Mouse (Mus musculus) kidney, postnatal 0 days (tissue): ENCODE measurements around the gene Cbx5. TPM values are rescaled to one million over a fixed set of nuclear protein-coding genes. Genes with fewer than 3 reads are reported as not detected.

Source experiments
- ATAC-seq: fragments of 200-750 bp; cut with Nextera tagmentation; replicated peaks from 2 replicates; pipeline ENCODE4 v1.8.0; 2017; ENCODE audit warnings: low read depth, moderate number of reproducible peaks, moderate TSS enrichment, moderate library complexity; ENCODE audit not compliant: low FRiP score
- DNase-seq: peaks from one replicate; pipeline ENCODE4 v3.0.0-alpha.2; 2016; ENCODE audit warnings: low spot score
- H3K27ac ChIP-seq: fragments of 300-500 bp; sonication (generic); 2 replicates; pipeline ENCODE4 v1.5.1; 2014; ENCODE audit warnings: mild to moderate bottlenecking
- H3K27me3 ChIP-seq: fragments of 300-500 bp; sonication (generic); 2 replicates; pipeline ENCODE4 v1.6.1; 2014; ENCODE audit warnings: low read length, mixed read lengths; ENCODE audit not compliant: insufficient read depth
- H3K36me3 ChIP-seq: fragments of 300-500 bp; sonication (generic); 2 replicates; pipeline ENCODE4 v1.6.1; 2014; ENCODE audit warnings: low read length, mixed read lengths; ENCODE audit not compliant: insufficient read depth
- H3K4me1 ChIP-seq: fragments of 300-500 bp; sonication (generic); replicated peaks from 2 replicates; pipeline ENCODE4 v1.6.1; 2014; ENCODE audit warnings: antibody characterized with exemption, low read length, mixed read lengths; ENCODE audit not compliant: insufficient read depth
- H3K4me2 ChIP-seq: fragments of 300-500 bp; sonication (generic); 2 replicates; pipeline ENCODE4 v1.6.1; 2014; ENCODE audit warnings: mild to moderate bottlenecking, low read length, moderate library complexity, mixed read lengths
- H3K4me3 ChIP-seq: fragments of 300-500 bp; sonication (generic); replicated peaks from 2 replicates; pipeline ENCODE4 v1.5.1; 2014; ENCODE audit warnings: low read depth, low read length
- H3K9ac ChIP-seq: fragments of 300-500 bp; sonication (generic); 2 replicates; pipeline ENCODE4 v1.6.1; 2014; ENCODE audit warnings: low read depth, low read length
- H3K9me3 ChIP-seq: fragments of 300-500 bp; sonication (generic); replicated peaks from 2 replicates; pipeline ENCODE4 v1.6.1; 2016; ENCODE audit warnings: low read length, inconsistent platforms, mixed read lengths
- CTCF ChIP-seq: IDR thresholded peaks from 2 replicates; pipeline ENCODE4 v1.5.1; 2016; ENCODE audit warnings: antibody characterized with exemption, low read depth, mild to moderate bottlenecking, moderate library complexity
- WGBS: fragments of 180-500 bp; shearing (Covaris S2); extraction: QIAGEN DNeasy Blood & Tissue Kit; methylation state at CpG from one replicate; pipeline ENCODE4 v1.1.7; 2014; 5-methylcytosine and 5-hydroxymethylcytosine counted together
- polyA plus RNA-seq: library from polyadenylated mRNA; unstranded; fragments of >200 nt; fragmentation: Nextera tagmentation; extraction: Ambion mirVana; gene quantifications from 2 replicates; pipeline ENCODE4 v1.2.1, GENCODE M21; 2015

Cbx5 gene
- polyA plus RNA-seq, 1 experiment from 2014 or later = 62.0 TPM

GRCm38 (mm10) chr15:103180406-103180805 lies 59.2 kb downstream of the Cbx5 start:
- no peak for TF ChIP-seq CTCF
- Histone ChIP-seq H3K27me3 (no peaks in the 10 kb centered on the region), H3K4me3 (no peak overlapping the region), H3K27ac (no peak overlapping the region), H3K4me2 (no peak overlapping the region), H3K36me3 (no peaks in the 10 kb centered on the region), H3K9me3 (no peaks in the 10 kb centered on the region), H3K4me1 (peaks cover 23% of the 10 kb centered on the region), H3K9ac (no peak overlapping the region)
- DNase-seq (no peak), ATAC-seq (no peak)

- no peak for ATAC-seq
- TF ChIP-seq CTCF = no peak
- H3K36me3 ChIP-seq = no peaks in the 10 kb centered on the region
- H3K27ac ChIP-seq = no peak overlapping the region
- no peak overlapping the region for H3K4me3 ChIP-seq
- no peak for DNase-seq
- no peaks in the 10 kb centered on the region for H3K9me3 ChIP-seq
- no peak overlapping the region for H3K9ac ChIP-seq
- WGBS = 63% methylated on average over 1 of the region's 1 CpGs
- no peak overlapping the region for H3K4me2 ChIP-seq
- peaks cover 20% of the 10 kb centered on the region for H3K4me1 ChIP-seq
- H3K27me3 ChIP-seq = no peaks in the 10 kb centered on the region
Observed at GRCm38 (mm10) chr15:103178767-103179166, 60.8 kb downstream of the Cbx5 start.

GRCm38 (mm10) chr15:103178137-103178536 lies 61.5 kb downstream of the Cbx5 start:
- Histone ChIP-seq H3K4me1 (peaks cover 16% of the 10 kb centered on the region), H3K27me3 (0 out of 2 replicates have a peak, but pooled peaks cover 5% of the 10 kb centered on the region), H3K36me3 (no peaks in the 10 kb centered on the region), H3K27ac (no peak overlapping the region), H3K4me3 (no peak overlapping the region), H3K9ac (no peak overlapping the region), H3K4me2 (peak overlapping the region; percentile 39; the same call in 1 of the 2 replicates), H3K9me3 (no peaks in the 10 kb centered on the region)
- peak; percentile 79 for DNase-seq
- peak; percentile 95 for TF ChIP-seq CTCF
- 13% methylated on average over 12 of the region's 12 CpGs for WGBS
- ATAC-seq = no peak

- H3K27ac ChIP-seq = peak overlapping the region; percentile 47; the same call in 1 of the 2 replicates
- peak overlapping the region; percentile 39 for H3K4me2 ChIP-seq
- 3% methylated on average over 12 of the region's 12 CpGs for WGBS
- H3K9ac ChIP-seq = no peak overlapping the region
- no peaks in the 10 kb centered on the region for H3K9me3 ChIP-seq
- no peak overlapping the region for H3K4me3 ChIP-seq
- no peaks in the 10 kb centered on the region for H3K36me3 ChIP-seq
- H3K27me3 ChIP-seq = 0 out of 2 replicates have a peak, but pooled peaks cover 7% of the 10 kb centered on the region
- ATAC-seq = peak; percentile 25
- TF ChIP-seq CTCF = no peak
- DNase-seq = peak; percentile 51
- peaks cover 16% of the 10 kb centered on the region for H3K4me1 ChIP-seq
Observed at GRCm38 (mm10) chr15:103177611-103178041, 62.0 kb downstream of the Cbx5 start.

- Histone ChIP-seq H3K4me1 (peaks cover 16% of the 10 kb centered on the region), H3K27me3 (0 out of 2 replicates have a peak, but pooled peaks cover 7% of the 10 kb centered on the region), H3K27ac (peak overlapping the region; percentile 47; the same call in 1 of the 2 replicates), H3K4me3 (no peak overlapping the region), H3K9ac (no peak overlapping the region), H3K4me2 (peak overlapping the region; percentile 39), H3K9me3 (no peaks in the 10 kb centered on the region), H3K36me3 (no peaks in the 10 kb centered on the region)
- ATAC-seq = peak; percentile 58
- peak; percentile 99 for TF ChIP-seq CTCF
- under 1% methylated on average over 18 of the region's 18 CpGs for WGBS
- DNase-seq = peak; percentile 92
Observed at GRCm38 (mm10) chr15:103176874-103177421, 62.7 kb downstream of the Cbx5 start.

GRCm38 (mm10) chr15:103173251-103173650 lies 66.4 kb downstream of the Cbx5 start:
- H3K9me3 ChIP-seq = no peaks in the 10 kb centered on the region
- H3K9ac ChIP-seq = no peak overlapping the region
- no peak overlapping the region for H3K4me3 ChIP-seq
- H3K4me1 ChIP-seq = peaks cover 38% of the 10 kb centered on the region
- H3K27ac ChIP-seq = no peak overlapping the region
- no peak overlapping the region for H3K4me2 ChIP-seq
- ATAC-seq (no peak), DNase-seq (no peak)
- H3K27me3 ChIP-seq = 0 out of 2 replicates have a peak, but pooled peaks cover 7% of the 10 kb centered on the region
- no peaks in the 10 kb centered on the region for H3K36me3 ChIP-seq
- no peak for TF ChIP-seq CTCF
- whole genome bisulfite sequencing = 71% methylated on average over 5 of the region's 5 CpGs

GRCm38 (mm10) chr15:103172537-103172936 lies 67.1 kb downstream of the Cbx5 start:
- 8% methylated on average over 10 of the region's 10 CpGs for WGBS
- no peak overlapping the region for H3K9ac ChIP-seq
- no peak overlapping the region for H3K4me2 ChIP-seq
- H3K4me1 ChIP-seq = peaks cover 31% of the 10 kb centered on the region
- peak; percentile 86 for TF ChIP-seq CTCF
- 0 out of 2 replicates have a peak, but pooled peaks cover 7% of the 10 kb centered on the region for H3K27me3 ChIP-seq
- H3K4me3 ChIP-seq = no peak overlapping the region
- ATAC-seq = no peak
- no peak overlapping the region for H3K27ac ChIP-seq
- peak; percentile 90 for DNase-seq
- H3K9me3 ChIP-seq = no peaks in the 10 kb centered on the region
- H3K36me3 ChIP-seq = no peaks in the 10 kb centered on the region
